Mouse (Mus musculus) liver, adult 2 months (tissue): ENCODE data around the gene Fam83f. TPM values are rescaled to one million over a fixed set of nuclear protein-coding genes. Genes with fewer than 3 reads are reported as not detected.

Experiments
- DNase-seq: peaks from one replicate; pipeline ENCODE4 v3.0.0-alpha.2; 2011; ENCODE audit warnings: low read depth, low spot score; ENCODE audit errors: extremely low read depth
- H3K27ac ChIP-seq: fragments of 200-500 bp; replicated peaks from 2 replicates; pipeline ENCODE4 v1.5.1; 2012; ENCODE audit warnings: low read depth, mild to moderate bottlenecking, control low read depth, inconsistent platforms, low read length; ENCODE audit not compliant: insufficient read depth
- H3K27me3 ChIP-seq: fragments of 200-500 bp; 2 replicates; pipeline ENCODE4 v1.6.1; 2012; ENCODE audit warnings: mild to moderate bottlenecking, moderate library complexity, low read length, inconsistent platforms; ENCODE audit not compliant: control insufficient read depth, insufficient read depth
- H3K36me3 ChIP-seq: fragments of 200-500 bp; 2 replicates; pipeline ENCODE4 v1.6.1; 2012; ENCODE audit warnings: low read length, inconsistent platforms; ENCODE audit not compliant: control insufficient read depth, insufficient read depth
- H3K4me1 ChIP-seq: fragments of 200-500 bp; 2 replicates; pipeline ENCODE4 v1.6.1; 2011; ENCODE audit warnings: low read length; ENCODE audit not compliant: control insufficient read depth, insufficient read depth
- H3K4me3 ChIP-seq: fragments of 200-500 bp; 2 replicates; pipeline ENCODE4 v1.5.1; 2011; ENCODE audit warnings: low read depth, mild to moderate bottlenecking, control low read depth, low read length, moderate library complexity; ENCODE audit not compliant: insufficient read depth
- H3K79me2 ChIP-seq: fragments of 200-500 bp; 2 replicates; pipeline ENCODE4 v1.6.1; 2012; ENCODE audit warnings: inconsistent platforms, mild to moderate bottlenecking, low read length, moderate library complexity; ENCODE audit not compliant: control insufficient read depth, insufficient read depth
- H3K9ac ChIP-seq: fragments of 200-500 bp; 2 replicates; pipeline ENCODE4 v1.6.1; 2012; ENCODE audit warnings: low read depth, mild to moderate bottlenecking, control low read depth, inconsistent platforms, low read length
- CTCF ChIP-seq: fragments of 200-500 bp; IDR thresholded peaks from 2 replicates; pipeline ENCODE4 v1.5.1; 2011; ENCODE audit warnings: low read depth, low read length, control low read depth
- POLR2A ChIP-seq: fragments of 200-500 bp; IDR thresholded peaks from 2 replicates; pipeline ENCODE4 v1.6.1; 2011; ENCODE audit warnings: low read length, control low read depth; ENCODE audit not compliant: insufficient read depth; ENCODE audit errors: extremely low read depth
- WGBS: fragments of 180-500 bp; shearing (Covaris S2); methylation state at CpG from one replicate; pipeline ENCODE4 v1.1.7; 2018; 5-methylcytosine and 5-hydroxymethylcytosine counted together
- polyA plus RNA-seq: library from polyadenylated mRNA; depleted of rRNA; stranded (reverse); fragments of >200 nt; gene quantifications from 2 replicates; pipeline ENCODE4 v1.2.3, GENCODE M21; 2012
- total RNA-seq: library from RNA; depleted of rRNA; stranded (reverse); fragments of >200 nt; gene quantifications from 2 replicates; pipeline ENCODE4 v1.2.3, GENCODE M21; 2014

The Fam83f gene
- total and polyA plus RNA-seq, 2 experiments = 0.28 to 1.0 TPM

DNA sequence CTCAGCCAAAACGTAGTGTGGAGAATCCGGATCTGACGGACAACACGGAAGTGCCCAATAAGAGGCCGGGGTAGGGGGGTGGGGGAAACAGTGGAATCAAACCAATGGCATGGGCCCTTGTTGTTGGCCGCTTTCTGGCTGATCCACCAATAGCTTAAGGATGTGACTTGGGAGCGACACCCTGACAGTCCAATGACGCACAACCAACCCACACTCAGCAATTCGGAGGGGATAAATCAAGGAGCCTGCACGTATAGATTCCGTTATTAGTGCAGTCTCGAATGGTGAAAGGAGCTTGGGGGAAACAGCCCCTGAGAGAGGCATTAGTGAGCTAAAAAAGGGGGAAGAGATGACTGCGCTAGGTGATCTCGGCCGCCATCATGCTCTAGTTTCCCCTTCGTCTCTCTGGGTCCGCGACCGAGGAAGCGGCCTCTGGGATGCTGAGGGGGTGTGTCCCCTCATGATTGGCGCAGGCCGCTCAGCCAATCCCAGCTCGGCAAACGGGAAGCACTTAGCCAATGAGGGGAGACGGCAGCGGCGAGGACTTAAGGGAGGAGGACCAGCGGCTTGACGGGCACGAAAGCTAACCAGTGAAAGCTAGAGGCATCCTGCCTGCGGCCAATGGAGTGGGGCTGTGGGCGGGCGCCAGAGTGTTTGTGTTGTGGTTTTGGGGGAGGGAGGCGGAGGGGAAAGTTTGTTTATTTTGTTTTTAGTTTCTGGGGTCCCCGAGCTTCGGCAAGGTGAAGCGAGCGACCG, 39.1 kb downstream of the Fam83f start, which contains the start of gene Tnrc6b:
Gene Tnrc6b, plus strand, starts transcription at position 706 of the 756 bp plus-strand sequence.
- Histone ChIP-seq H3K4me3 (peak within 1 kb of the TSS; percentile 88), H3K9ac (peak within 1 kb of the TSS; percentile 93), H3K4me1 (peaks cover 18% of the 10 kb centered on the region), H3K79me2 (peaks cover 20% of the 10 kb centered on the region), H3K27ac (peak within 1 kb of the TSS; percentile 95), H3K27me3 (no peaks in the 10 kb centered on the region), H3K36me3 (no peaks in the 10 kb centered on the region)
- under 1% methylated on average over 39 of the region's 39 CpGs for WGBS
- DNase-seq = peak; percentile 97
- TF ChIP-seq CTCF (no peak), POLR2A (peak; percentile 79)

DNA sequence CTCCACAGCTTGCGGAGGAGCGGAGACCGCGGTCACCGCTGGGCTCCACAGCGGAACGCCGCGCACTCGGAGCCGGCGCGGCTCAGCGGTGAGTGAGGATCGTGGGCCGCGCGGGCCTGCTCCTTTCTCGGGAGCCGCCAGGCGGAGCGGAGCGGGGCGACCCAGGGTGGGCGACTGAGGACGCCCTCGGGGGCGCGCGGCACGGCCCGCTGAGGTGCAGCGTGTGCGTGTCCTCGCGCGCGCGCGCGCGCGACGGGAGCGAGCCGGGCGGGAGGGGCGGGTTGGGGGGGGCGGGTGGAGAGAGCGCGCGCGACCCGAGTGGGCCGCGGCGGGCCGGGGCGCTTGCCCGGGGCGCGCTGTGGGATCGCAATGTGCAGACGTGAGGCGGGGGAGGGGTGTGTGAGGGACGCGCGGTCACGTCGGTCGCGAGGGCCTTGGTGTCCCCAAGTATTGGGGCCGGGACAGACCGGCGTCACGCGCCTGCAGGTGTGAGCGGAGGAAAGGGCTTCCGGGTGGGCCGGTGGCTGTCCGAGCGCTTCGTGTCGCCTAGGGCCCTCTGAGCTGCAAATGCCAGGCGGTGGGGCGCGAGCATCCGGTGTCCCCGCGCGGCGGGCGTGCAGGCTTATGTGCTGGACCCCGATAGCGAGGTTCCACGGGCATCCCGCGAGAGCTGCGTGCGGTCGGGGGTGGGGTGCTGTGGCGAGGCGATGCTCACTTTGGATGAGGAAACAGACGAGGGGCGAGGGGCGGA, 39.9 kb downstream of the Fam83f start:
- Histone ChIP-seq H3K27ac (peak overlapping the region; percentile 91), H3K36me3 (no peaks in the 10 kb centered on the region), H3K9ac (peak overlapping the region; percentile 93), H3K27me3 (no peaks in the 10 kb centered on the region), H3K79me2 (peaks cover 23% of the 10 kb centered on the region), H3K4me3 (peak overlapping the region; percentile 88), H3K4me1 (peaks cover 20% of the 10 kb centered on the region)
- under 1% methylated on average over 101 of the region's 106 CpGs for WGBS
- TF ChIP-seq CTCF = no peak
- no peak for TF ChIP-seq POLR2A
- no peak for DNase-seq

DNA sequence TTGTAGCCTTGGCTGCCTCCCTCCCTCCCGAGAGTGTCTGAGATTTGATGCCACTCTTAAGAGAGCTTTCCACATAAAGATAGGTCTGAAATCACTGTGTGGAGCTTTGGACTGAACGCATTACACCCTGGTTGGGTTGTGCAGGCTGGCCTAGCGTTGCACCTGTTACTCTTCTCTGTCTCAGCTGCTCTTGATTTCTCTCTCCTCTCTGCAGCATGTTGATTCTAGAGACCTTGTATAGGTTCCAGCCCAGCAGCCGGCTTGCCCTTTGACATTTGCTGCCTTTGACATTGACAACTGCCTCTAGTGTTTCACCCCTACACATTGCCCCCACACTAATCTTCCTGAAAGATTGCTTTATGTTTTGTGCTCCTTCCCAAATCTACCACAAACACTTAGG, 42.7 kb downstream of the Fam83f start:
- TF ChIP-seq CTCF (no peak), POLR2A (no peak)
- Histone ChIP-seq H3K79me2 (peaks cover 28% of the 10 kb centered on the region), H3K4me3 (no peak overlapping the region), H3K27ac (no peak overlapping the region), H3K27me3 (no peaks in the 10 kb centered on the region), H3K9ac (no peak overlapping the region), H3K36me3 (no peaks in the 10 kb centered on the region), H3K4me1 (peaks cover 24% of the 10 kb centered on the region)
- WGBS = 56% methylated on average over 4 of the region's 4 CpGs
- no peak for DNase-seq

DNA sequence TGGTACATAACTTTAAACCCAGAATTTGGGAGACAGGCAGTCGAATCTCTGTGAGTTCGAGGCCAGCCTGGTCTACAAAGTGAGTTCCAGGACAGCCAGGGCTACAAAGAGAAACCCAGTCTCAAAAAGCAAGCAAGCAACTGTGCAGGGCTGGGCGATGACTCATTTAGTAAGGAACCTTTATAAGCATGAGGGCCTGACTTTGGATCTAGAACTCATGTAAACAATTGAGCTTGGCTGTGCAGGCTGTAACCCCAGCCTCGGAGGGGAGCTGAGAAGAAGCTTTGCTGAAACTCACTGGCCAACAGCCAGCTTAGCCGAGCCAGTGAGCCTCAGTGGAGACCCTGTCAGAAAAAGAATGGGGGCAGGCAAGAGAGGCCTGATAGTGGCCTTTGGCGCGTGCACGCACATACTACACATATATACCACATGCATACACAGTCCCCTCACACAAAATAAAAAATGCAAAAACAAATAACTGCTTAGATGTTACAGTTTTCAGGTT, 45.0 kb downstream of the Fam83f start:
- no peaks in the 10 kb centered on the region for H3K36me3 ChIP-seq
- 71% methylated on average over 8 of the region's 8 CpGs for WGBS
- H3K27me3 ChIP-seq = no peaks in the 10 kb centered on the region
- no peak overlapping the region for H3K4me3 ChIP-seq
- peaks cover 35% of the 10 kb centered on the region for H3K79me2 ChIP-seq
- no peak for DNase-seq
- no peak overlapping the region for H3K27ac ChIP-seq
- H3K4me1 ChIP-seq = peaks cover 33% of the 10 kb centered on the region
- no peak overlapping the region for H3K9ac ChIP-seq
- TF ChIP-seq POLR2A (no peak), CTCF (no peak)

DNA sequence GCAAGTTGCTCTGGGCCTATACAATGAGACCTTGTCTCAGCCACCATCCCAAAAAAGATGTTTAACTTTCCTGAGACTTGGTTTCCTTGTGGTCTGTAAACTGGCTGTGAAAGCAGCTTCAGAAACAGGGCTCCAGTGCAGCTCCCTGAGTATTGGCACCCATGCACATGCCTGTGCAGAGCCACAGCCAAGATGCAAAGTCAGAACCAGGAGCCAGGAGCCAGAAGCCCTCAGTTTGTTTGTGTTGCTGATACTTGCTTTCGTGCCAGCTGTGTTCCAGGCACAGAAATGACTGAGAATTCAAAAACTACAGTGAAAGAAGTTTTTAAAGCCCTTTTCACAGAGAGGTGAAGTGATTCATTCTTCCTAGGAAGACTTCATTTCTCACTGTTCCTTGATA, 45.8 kb downstream of the Fam83f start:
- Histone ChIP-seq H3K36me3 (no peaks in the 10 kb centered on the region), H3K79me2 (peaks cover 36% of the 10 kb centered on the region; the same call in 1 of the 2 replicates), H3K27ac (no peak overlapping the region), H3K4me1 (peaks cover 30% of the 10 kb centered on the region), H3K27me3 (no peaks in the 10 kb centered on the region), H3K9ac (no peak overlapping the region), H3K4me3 (no peak overlapping the region)
- peak; percentile 84 for DNase-seq
- no peak for TF ChIP-seq CTCF
- TF ChIP-seq POLR2A = no peak
- WGBS = 8% methylated on average over 1 of the region's 1 CpGs
